Comparison of ENCODE assay signal across 23 mouse cellular contexts in genomic region chr3:105783809-105784208, GRCm38 (mm10). TPM values are rescaled to one million over a fixed set of nuclear protein-coding genes. Genes with fewer than 3 reads are reported as not detected.
DNase-seq lines count a peak whose midpoint lies in the region; ATAC-seq lines count a peak whose summit lies in the region.
"Had no signal": no experiment of that assay in that cellular context is flagged by ENCODE, and none has a peak within 500 bp of the region (broad histone marks: within the 10 kb centered on the region; RNA-seq: fewer than 3 reads in every experiment).

No protein-coding gene starts in this region.

- no peak overlapping the region for H3K4me3 ChIP-seq in hindbrain, embryonic 10.5 days
- no peak overlapping the region for H3K4me3 ChIP-seq in hindbrain, embryonic 14.5 days (replicated peaks; ENCODE audit: low read length)
- H3K4me3 ChIP-seq in megakaryocyte, embryonic 14.5 days (replicated peaks), result peak overlapping the region; percentile 7
- H3K4me3 ChIP-seq: forebrain, embryonic 10.5 days; forebrain, embryonic 13.5 days; heart, embryonic 12.5 days; heart, embryonic 15.5 days; hindbrain, embryonic 15.5 days had no signal

- no peak overlapping the region for H3K4me2 ChIP-seq in hindbrain, embryonic 14.5 days (replicated peaks)
- H3K4me2 ChIP-seq: forebrain, embryonic 13.5 days; heart, embryonic 12.5 days; heart, embryonic 15.5 days; hindbrain, embryonic 15.5 days had no signal

- H3K27ac ChIP-seq in hindbrain, embryonic 10.5 days, result 0 out of 2 replicates have a peak overlapping the region, but pooled peaks have one; percentile 51
- H3K27ac ChIP-seq in hindbrain, embryonic 14.5 days, result no peak overlapping the region
- H3K27ac ChIP-seq: forebrain, embryonic 10.5 days; forebrain, embryonic 13.5 days; heart, embryonic 15.5 days; hindbrain, embryonic 15.5 days had no signal

- ATAC-seq in hindbrain, embryonic 14.5 days (ENCODE audit: low FRiP score), result no peak
- no peak for ATAC-seq in megakaryocyte, adult 5-6 weeks (ENCODE audit: poor library complexity, severe bottlenecking)
- ATAC-seq in megakaryocyte-erythroid progenitor cell, adult 5-6 weeks (replicated peaks; ENCODE audit: low FRiP score, low TSS enrichment, poor library complexity, severe bottlenecking), result 0 out of 2 replicates have a peak, but pooled peaks have one; percentile 51
- ATAC-seq: forebrain, embryonic 13.5 days; forebrain, embryonic 16.5 days had no signal

- DNase-seq in hindbrain, embryonic 10.5 days (ENCODE audit: low spot score), result no peak
- DNase-seq in hindbrain, embryonic 14.5 days (ENCODE audit: low spot score), result no peak
- peak; percentile 22 for DNase-seq in retina, postnatal 1 day
- no peak for DNase-seq in adrenal gland, adult 8-10 months
- DNase-seq: adrenal gland, adult 2 months; adrenal gland, postnatal 25 days; cerebellum, adult 11 months; cerebellum, adult 2 months; cerebellum, adult 9-11 months; cerebellum, postnatal 25 days; gastrocnemius, postnatal 10 days; gastrocnemius, postnatal 36 days; heart, postnatal 10 days; heart, postnatal 36 days had no signal

- peaks cover 22% of the 10 kb centered on the region for H3K36me3 ChIP-seq in hindbrain, embryonic 10.5 days
- H3K36me3 ChIP-seq in hindbrain, embryonic 14.5 days (replicated peaks; ENCODE audit: control insufficient read depth, insufficient read depth), result no peaks in the 10 kb centered on the region
- H3K36me3 ChIP-seq in megakaryocyte, embryonic 14.5 days (replicated peaks; ENCODE audit: low read length), result peaks cover 54% of the 10 kb centered on the region

- H3K27me3 ChIP-seq in hindbrain, embryonic 10.5 days (ENCODE audit: insufficient read depth, poor library complexity, severe bottlenecking), result no peaks in the 10 kb centered on the region
- H3K27me3 ChIP-seq in hindbrain, embryonic 14.5 days (ENCODE audit: control insufficient read depth, insufficient read depth, low read length), result no peaks in the 10 kb centered on the region
- no peaks in the 10 kb centered on the region for H3K27me3 ChIP-seq in megakaryocyte, embryonic 14.5 days (replicated peaks)
- H3K27me3 ChIP-seq: forebrain, embryonic 13.5 days; heart, embryonic 12.5 days; heart, embryonic 15.5 days; hindbrain, embryonic 15.5 days had no signal

- 24% methylated on average over 1 of the region's 1 CpGs for WGBS in hindbrain, embryonic 10.5 days
- WGBS in hindbrain, embryonic 14.5 days, result 18% methylated on average over 1 of the region's 1 CpGs

- no peak overlapping the region for H3K9ac ChIP-seq in hindbrain, embryonic 14.5 days
- H3K9ac ChIP-seq: forebrain, embryonic 13.5 days; heart, embryonic 12.5 days; heart, embryonic 15.5 days; hindbrain, embryonic 15.5 days had no signal

- H3K9me3 ChIP-seq in hindbrain, embryonic 10.5 days, result no peaks in the 10 kb centered on the region
- no peaks in the 10 kb centered on the region for H3K9me3 ChIP-seq in hindbrain, embryonic 14.5 days (ENCODE audit: control insufficient read depth, low read length)
- H3K9me3 ChIP-seq in megakaryocyte, embryonic 14.5 days, result no peaks in the 10 kb centered on the region
- H3K9me3 ChIP-seq: forebrain, embryonic 10.5 days; forebrain, embryonic 13.5 days; heart, embryonic 15.5 days; hindbrain, embryonic 15.5 days had no signal

- H3K4me1 ChIP-seq in hindbrain, embryonic 10.5 days (replicated peaks), result peaks cover 18% of the 10 kb centered on the region
- H3K4me1 ChIP-seq in hindbrain, embryonic 14.5 days (replicated peaks; ENCODE audit: control insufficient read depth, insufficient read depth, low read length), result 0 out of 2 replicates have a peak, but pooled peaks cover 5% of the 10 kb centered on the region
- peaks cover 71% of the 10 kb centered on the region for H3K4me1 ChIP-seq in megakaryocyte, embryonic 14.5 days
- H3K4me1 ChIP-seq: hindbrain, embryonic 15.5 days had no signal

RNA-seq across cellular contexts. Expression of gene Rap1a, which starts 17.3 kb away (rescaled TPM):
- polyA plus RNA-seq in hindbrain, embryonic 10.5 days (2016; fragmentation: Nextera tagmentation; extraction: Ambion mirVana), result 66.3 and 77.3 TPM in 2 replicates
- 67.8 and 68.5 TPM in 2 replicates for polyA plus RNA-seq in hindbrain, embryonic 14.5 days (2014; fragmentation: Nextera tagmentation; extraction: Ambion mirVana)
- 3.2 and 38.3 TPM in 2 replicates for polyA plus RNA-seq in megakaryocyte, embryonic 14.5 days (2012; ENCODE audit: insufficient read depth, low replicate concordance)
- 278 and 301 TPM in 2 replicates for total RNA-seq in megakaryocyte, adult 5-6 weeks (2015)
- total RNA-seq in megakaryocyte, adult 5-6 weeks (2017), result 210 and 223 TPM in 2 replicates
- total RNA-seq in megakaryocyte-erythroid progenitor cell, adult 5-6 weeks (2014; fragmentation: Nextera tagmentation), result 70.6 and 73.8 TPM in 2 replicates
- total RNA-seq in megakaryocyte-erythroid progenitor cell, adult 5-6 weeks (2017), result 91.7 and 119 TPM in 2 replicates
- 100 to 1,000 TPM; 154 to 188 (median 179) TPM for total RNA-seq in adrenal gland, adult 8-10 months (2022)
